Mouse (Mus musculus): ENCODE data around the gene Olfr24. TPM values are rescaled to one million over a fixed set of nuclear protein-coding genes. Genes with fewer than 3 reads are reported as not detected.

Gene Olfr24
- polyA plus RNA-seq, 1 experiment from 2014 or later = not detected

DNA sequence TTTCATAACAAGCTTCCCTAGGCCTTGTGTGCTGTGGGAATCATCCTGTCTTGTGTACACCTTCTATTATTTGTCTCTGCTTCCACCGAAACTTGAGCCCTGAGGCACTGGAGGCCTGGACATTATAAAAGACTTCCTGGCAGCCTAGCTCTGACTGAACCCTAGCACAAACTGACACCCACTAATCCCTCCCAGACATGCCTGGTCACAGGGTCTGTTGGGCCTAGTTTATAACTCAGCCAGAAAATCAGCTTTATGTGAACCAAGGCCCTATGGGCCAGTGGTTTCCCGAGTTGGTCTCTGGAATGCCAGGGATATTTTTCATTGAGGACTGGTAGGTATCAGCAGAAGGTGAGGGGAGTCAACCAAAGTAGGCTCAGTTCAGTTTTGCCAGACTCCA, 42.8 kb downstream of the Olfr24 start:
- WGBS (ENCODE audit: insufficient replicate concordance) = 34% methylated on average over 2 of the region's 2 CpGs
- Histone ChIP-seq H3K27ac (ENCODE audit: low read length) (no peak overlapping the region), H3K9me3 (replicated peaks; ENCODE audit: control insufficient read depth, low read length) (no peaks in the 10 kb centered on the region), H3K36me3 (ENCODE audit: control insufficient read depth, insufficient read depth) (no peaks in the 10 kb centered on the region), H3K9ac (ENCODE audit: low read depth, low read length) (no peak overlapping the region), H3K4me3 (ENCODE audit: low read depth, low read length) (no peak overlapping the region), H3K4me1 (ENCODE audit: control insufficient read depth, low read depth, low read length) (no peaks in the 10 kb centered on the region), H3K4me2 (ENCODE audit: low read depth, low read length) (no peak overlapping the region), H3K27me3 (ENCODE audit: control insufficient read depth, insufficient read depth, low read depth, low read length) (no peaks in the 10 kb centered on the region)
- no peak for ATAC-seq (ENCODE audit: low read depth)

DNA sequence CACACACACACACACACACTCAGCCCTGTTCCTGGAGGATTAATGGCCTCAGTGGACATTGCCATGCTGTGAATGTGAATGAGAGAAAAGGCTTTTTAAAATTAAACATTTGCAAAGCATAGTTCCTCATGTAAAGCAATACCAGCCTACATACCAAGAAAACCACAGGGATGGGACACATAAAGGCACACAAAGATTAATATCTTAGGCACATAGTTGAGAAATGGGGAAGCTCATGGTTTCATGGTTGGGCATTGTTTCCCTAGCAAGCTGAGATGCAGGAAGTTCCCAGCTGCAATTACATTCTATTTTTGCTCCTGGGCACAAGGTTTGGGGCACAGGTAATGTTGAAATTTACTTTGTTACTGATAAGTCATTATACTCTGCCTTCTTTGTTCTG, 58.2 kb downstream of the Olfr24 start:
- H3K4me1 ChIP-seq (ENCODE audit: control insufficient read depth, low read depth, low read length) = no peaks in the 10 kb centered on the region
- no peaks in the 10 kb centered on the region for H3K9me3 ChIP-seq (replicated peaks; ENCODE audit: control insufficient read depth, low read length)
- no peak overlapping the region for H3K27ac ChIP-seq (ENCODE audit: low read length)
- H3K36me3 ChIP-seq (ENCODE audit: control insufficient read depth, insufficient read depth) = no peaks in the 10 kb centered on the region
- H3K4me3 ChIP-seq (ENCODE audit: low read depth, low read length) = no peak overlapping the region
- H3K27me3 ChIP-seq (ENCODE audit: control insufficient read depth, insufficient read depth, low read depth, low read length) = no peaks in the 10 kb centered on the region
- H3K9ac ChIP-seq (ENCODE audit: low read depth, low read length) = no peak overlapping the region
- ATAC-seq (ENCODE audit: low read depth) = no peak
- H3K4me2 ChIP-seq (ENCODE audit: low read depth, low read length) = no peak overlapping the region

Other genes with a start within 250 kb of the Olfr24 start
- 0.08 and 0.14 TPM in 2 replicates for gene Muc16, start 89.5 kb downstream of the Olfr24 start, polyA plus RNA-seq (2015; fragmentation: Nextera tagmentation; extraction: Ambion mirVana)
- not detected in 2 replicates for gene Olfr828, start 55.5 kb upstream of the Olfr24 start, polyA plus RNA-seq (2015; fragmentation: Nextera tagmentation; extraction: Ambion mirVana)
- gene Olfr829, start 90.9 kb upstream of the Olfr24 start, polyA plus RNA-seq (2015; fragmentation: Nextera tagmentation; extraction: Ambion mirVana) = not detected in 2 replicates
- gene Olfr830, start 110.7 kb upstream of the Olfr24 start, polyA plus RNA-seq (2015; fragmentation: Nextera tagmentation; extraction: Ambion mirVana) = not detected in 2 replicates
- gene Olfr832, start 173.1 kb upstream of the Olfr24 start, polyA plus RNA-seq (2015; fragmentation: Nextera tagmentation; extraction: Ambion mirVana) = not detected in 2 replicates
- not detected in 2 replicates for gene Olfr834, start 224.0 kb upstream of the Olfr24 start, polyA plus RNA-seq (2015; fragmentation: Nextera tagmentation; extraction: Ambion mirVana)

Data from liver, embryonic 16.5 days (tissue).